Mouse (Mus musculus): Measurements from ENCODE around the gene Tmem86b. TPM values are rescaled to one million over a fixed set of nuclear protein-coding genes. Genes with fewer than 3 reads are reported as not detected.

The Tmem86b gene
- polyA plus RNA-seq, 1 experiment from 2014 or later: 3.3 TPM

DNA sequence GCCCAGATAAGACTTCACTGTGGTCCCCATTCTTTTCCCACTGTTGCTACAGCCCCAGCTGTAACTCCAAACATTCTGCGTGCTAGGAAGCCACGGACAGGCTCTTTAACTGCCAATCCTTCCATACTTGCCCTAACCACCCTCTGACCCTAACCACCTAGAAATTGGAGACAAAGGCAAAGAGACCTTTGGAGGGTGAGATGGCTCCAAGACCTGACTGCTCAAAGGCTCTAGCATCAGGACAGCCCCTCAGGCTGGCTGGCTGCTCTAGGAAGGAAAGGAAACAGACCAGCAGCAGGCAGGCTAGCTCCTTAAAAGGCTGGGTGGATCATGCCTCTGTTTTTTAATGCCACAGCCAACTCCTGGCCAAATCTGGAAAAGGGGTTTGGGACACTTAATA is 23.0 kb upstream of the Tmem86b start:
- Histone ChIP-seq H3K27ac (ENCODE audit: low read depth, low read length) (no peak overlapping the region), H3K4me3 (ENCODE audit: low read depth, low read length) (no peak overlapping the region), H3K9me3 (ENCODE audit: control insufficient read depth, low read length) (no peaks in the 10 kb centered on the region), H3K4me1 (ENCODE audit: control insufficient read depth, insufficient read depth, low read length) (peaks cover 13% of the 10 kb centered on the region), H3K36me3 (ENCODE audit: control insufficient read depth, insufficient read depth, low read length) (no peaks in the 10 kb centered on the region; the same call in 1 of the 2 replicates), H3K4me2 (ENCODE audit: low read depth, low read length) (no peak overlapping the region), H3K9ac (replicated peaks; ENCODE audit: low read depth, low read length) (no peak overlapping the region), H3K27me3 (ENCODE audit: control insufficient read depth, insufficient read depth, low read length) (no peaks in the 10 kb centered on the region)
- no peak for ATAC-seq (ENCODE audit: low read depth)
- WGBS: 84% methylated on average over 2 of the region's 2 CpGs

- Histone ChIP-seq H3K4me1 (ENCODE audit: control insufficient read depth, insufficient read depth, low read length) (peaks cover 13% of the 10 kb centered on the region), H3K9ac (replicated peaks; ENCODE audit: low read depth, low read length) (no peak overlapping the region), H3K4me3 (ENCODE audit: low read depth, low read length) (no peak overlapping the region), H3K36me3 (ENCODE audit: control insufficient read depth, insufficient read depth, low read length) (no peaks in the 10 kb centered on the region; the same call in 1 of the 2 replicates), H3K9me3 (ENCODE audit: control insufficient read depth, low read length) (no peaks in the 10 kb centered on the region), H3K27me3 (ENCODE audit: control insufficient read depth, insufficient read depth, low read length) (no peaks in the 10 kb centered on the region), H3K4me2 (ENCODE audit: low read depth, low read length) (no peak overlapping the region), H3K27ac (ENCODE audit: low read depth, low read length) (no peak overlapping the region)
- 89% methylated on average over 7 of the region's 7 CpGs for WGBS
- ATAC-seq (ENCODE audit: low read depth): no peak
Measured at GRCm38 (mm10) chr7:4653780-4654179, 22.6 kb upstream of the Tmem86b start.

GRCm38 (mm10) chr7:4653351-4653750 is 22.1 kb upstream of the Tmem86b start:
- Histone ChIP-seq H3K4me3 (ENCODE audit: low read depth, low read length) (no peak overlapping the region), H3K4me2 (ENCODE audit: low read depth, low read length) (no peak overlapping the region), H3K27ac (ENCODE audit: low read depth, low read length) (no peak overlapping the region), H3K36me3 (ENCODE audit: control insufficient read depth, insufficient read depth, low read length) (no peaks in the 10 kb centered on the region; the same call in 1 of the 2 replicates), H3K9me3 (ENCODE audit: control insufficient read depth, low read length) (no peaks in the 10 kb centered on the region), H3K9ac (replicated peaks; ENCODE audit: low read depth, low read length) (no peak overlapping the region), H3K4me1 (ENCODE audit: control insufficient read depth, insufficient read depth, low read length) (peaks cover 13% of the 10 kb centered on the region), H3K27me3 (ENCODE audit: control insufficient read depth, insufficient read depth, low read length) (no peaks in the 10 kb centered on the region)
- 91% methylated on average over 5 of the region's 5 CpGs for WGBS
- no peak for ATAC-seq (ENCODE audit: low read depth)

DNA sequence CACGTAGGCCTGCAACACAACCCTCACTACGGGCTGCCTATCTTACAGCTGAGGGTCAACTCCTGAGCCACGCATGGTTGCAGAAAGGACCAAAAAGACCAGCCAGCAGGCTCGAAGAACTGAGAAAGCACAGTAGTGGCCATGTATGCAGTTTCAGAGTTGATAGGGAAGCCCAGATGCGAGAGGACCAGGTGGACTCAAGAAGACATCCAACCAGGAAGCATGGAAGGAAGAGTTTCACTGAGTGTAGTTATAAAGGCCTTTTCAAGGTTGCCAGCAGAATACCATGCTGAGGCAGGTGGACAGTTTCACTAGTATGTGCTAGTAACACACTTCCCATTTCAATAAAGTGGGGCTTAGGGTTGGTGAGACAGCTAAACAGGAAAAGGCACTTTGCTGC is 21.5 kb upstream of the Tmem86b start:
- H3K4me1 ChIP-seq (ENCODE audit: control insufficient read depth, insufficient read depth, low read length): peaks cover 11% of the 10 kb centered on the region
- no peak overlapping the region for H3K4me3 ChIP-seq (ENCODE audit: low read depth, low read length)
- H3K27me3 ChIP-seq (ENCODE audit: control insufficient read depth, insufficient read depth, low read length): no peaks in the 10 kb centered on the region
- H3K9ac ChIP-seq (replicated peaks; ENCODE audit: low read depth, low read length): no peak overlapping the region
- no peaks in the 10 kb centered on the region for H3K9me3 ChIP-seq (ENCODE audit: control insufficient read depth, low read length)
- H3K36me3 ChIP-seq (ENCODE audit: control insufficient read depth, insufficient read depth, low read length): no peaks in the 10 kb centered on the region; the same call in 1 of the 2 replicates
- no peak overlapping the region for H3K27ac ChIP-seq (ENCODE audit: low read depth, low read length)
- H3K4me2 ChIP-seq (ENCODE audit: low read depth, low read length): no peak overlapping the region
- 96% methylated on average over 5 of the region's 5 CpGs for WGBS
- no peak for ATAC-seq (ENCODE audit: low read depth)

GRCm38 (mm10) chr7:4651581-4651980 is 20.4 kb upstream of the Tmem86b start:
- H3K4me2 ChIP-seq (ENCODE audit: low read depth, low read length): no peak overlapping the region
- no peak overlapping the region for H3K27ac ChIP-seq (ENCODE audit: low read depth, low read length)
- H3K9ac ChIP-seq (replicated peaks; ENCODE audit: low read depth, low read length): no peak overlapping the region
- no peaks in the 10 kb centered on the region; the same call in 1 of the 2 replicates for H3K36me3 ChIP-seq (ENCODE audit: control insufficient read depth, insufficient read depth, low read length)
- no peak overlapping the region for H3K4me3 ChIP-seq (ENCODE audit: low read depth, low read length)
- WGBS: 83% methylated on average over 8 of the region's 8 CpGs
- no peak for ATAC-seq (ENCODE audit: low read depth)
- no peaks in the 10 kb centered on the region for H3K27me3 ChIP-seq (ENCODE audit: control insufficient read depth, insufficient read depth, low read length)
- no peaks in the 10 kb centered on the region for H3K9me3 ChIP-seq (ENCODE audit: control insufficient read depth, low read length)
- H3K4me1 ChIP-seq (ENCODE audit: control insufficient read depth, insufficient read depth, low read length): peaks cover 1% of the 10 kb centered on the region; the same call in 1 of the 2 replicates

GRCm38 (mm10) chr7:4647992-4648391 is 16.8 kb upstream of the Tmem86b start:
- ATAC-seq (ENCODE audit: low read depth): no peak
- 92% methylated on average over 2 of the region's 2 CpGs for WGBS
- Histone ChIP-seq H3K27ac (ENCODE audit: low read depth, low read length) (no peak overlapping the region), H3K36me3 (ENCODE audit: control insufficient read depth, insufficient read depth, low read length) (peaks cover 6% of the 10 kb centered on the region; the same call in 1 of the 2 replicates), H3K27me3 (ENCODE audit: control insufficient read depth, insufficient read depth, low read length) (no peaks in the 10 kb centered on the region), H3K4me1 (ENCODE audit: control insufficient read depth, insufficient read depth, low read length) (no peaks in the 10 kb centered on the region), H3K9me3 (ENCODE audit: control insufficient read depth, low read length) (no peaks in the 10 kb centered on the region), H3K9ac (replicated peaks; ENCODE audit: low read depth, low read length) (no peak overlapping the region), H3K4me2 (ENCODE audit: low read depth, low read length) (no peak overlapping the region), H3K4me3 (ENCODE audit: low read depth, low read length) (no peak overlapping the region)

- Histone ChIP-seq H3K27ac (ENCODE audit: low read depth, low read length) (no peak overlapping the region), H3K27me3 (ENCODE audit: control insufficient read depth, insufficient read depth, low read length) (no peaks in the 10 kb centered on the region), H3K4me2 (ENCODE audit: low read depth, low read length) (no peak overlapping the region), H3K4me1 (ENCODE audit: control insufficient read depth, insufficient read depth, low read length) (no peaks in the 10 kb centered on the region), H3K9ac (replicated peaks; ENCODE audit: low read depth, low read length) (no peak overlapping the region), H3K9me3 (ENCODE audit: control insufficient read depth, low read length) (no peaks in the 10 kb centered on the region), H3K4me3 (ENCODE audit: low read depth, low read length) (no peak overlapping the region), H3K36me3 (ENCODE audit: control insufficient read depth, insufficient read depth, low read length) (peaks cover 11% of the 10 kb centered on the region)
- WGBS: 75% methylated on average over 6 of the region's 6 CpGs
- no peak for ATAC-seq (ENCODE audit: low read depth)
Measured at GRCm38 (mm10) chr7:4647291-4647690, 16.1 kb upstream of the Tmem86b start.

- no peak overlapping the region for H3K27ac ChIP-seq (ENCODE audit: low read depth, low read length)
- no peak overlapping the region for H3K9ac ChIP-seq (replicated peaks; ENCODE audit: low read depth, low read length)
- WGBS: 92% methylated on average over 3 of the region's 3 CpGs
- no peak for ATAC-seq (ENCODE audit: low read depth)
- H3K27me3 ChIP-seq (ENCODE audit: control insufficient read depth, insufficient read depth, low read length): no peaks in the 10 kb centered on the region
- no peak overlapping the region for H3K4me2 ChIP-seq (ENCODE audit: low read depth, low read length)
- peaks cover 14% of the 10 kb centered on the region for H3K36me3 ChIP-seq (ENCODE audit: control insufficient read depth, insufficient read depth, low read length)
- no peaks in the 10 kb centered on the region for H3K9me3 ChIP-seq (ENCODE audit: control insufficient read depth, low read length)
- no peak overlapping the region for H3K4me3 ChIP-seq (ENCODE audit: low read depth, low read length)
- no peaks in the 10 kb centered on the region for H3K4me1 ChIP-seq (ENCODE audit: control insufficient read depth, insufficient read depth, low read length)
Measured at GRCm38 (mm10) chr7:4646806-4647205, 15.6 kb upstream of the Tmem86b start.

GRCm38 (mm10) chr7:4643225-4643624 is 12.0 kb upstream of the Tmem86b start:
- H3K9ac ChIP-seq (replicated peaks; ENCODE audit: low read depth, low read length): no peak overlapping the region
- H3K9me3 ChIP-seq (ENCODE audit: control insufficient read depth, low read length): no peaks in the 10 kb centered on the region
- no peak overlapping the region for H3K27ac ChIP-seq (ENCODE audit: low read depth, low read length)
- H3K4me1 ChIP-seq (ENCODE audit: control insufficient read depth, insufficient read depth, low read length): no peaks in the 10 kb centered on the region
- no peak overlapping the region for H3K4me3 ChIP-seq (ENCODE audit: low read depth, low read length)
- 94% methylated on average over 6 of the region's 6 CpGs for WGBS
- H3K36me3 ChIP-seq (ENCODE audit: control insufficient read depth, insufficient read depth, low read length): peaks cover 43% of the 10 kb centered on the region
- H3K27me3 ChIP-seq (ENCODE audit: control insufficient read depth, insufficient read depth, low read length): no peaks in the 10 kb centered on the region
- H3K4me2 ChIP-seq (ENCODE audit: low read depth, low read length): no peak overlapping the region
- ATAC-seq (ENCODE audit: low read depth): no peak

Data from neural tube, embryonic 14.5 days (tissue).